Comparison of ENCODE assay signal across 8 mouse cellular contexts in the genomic region with DNA sequence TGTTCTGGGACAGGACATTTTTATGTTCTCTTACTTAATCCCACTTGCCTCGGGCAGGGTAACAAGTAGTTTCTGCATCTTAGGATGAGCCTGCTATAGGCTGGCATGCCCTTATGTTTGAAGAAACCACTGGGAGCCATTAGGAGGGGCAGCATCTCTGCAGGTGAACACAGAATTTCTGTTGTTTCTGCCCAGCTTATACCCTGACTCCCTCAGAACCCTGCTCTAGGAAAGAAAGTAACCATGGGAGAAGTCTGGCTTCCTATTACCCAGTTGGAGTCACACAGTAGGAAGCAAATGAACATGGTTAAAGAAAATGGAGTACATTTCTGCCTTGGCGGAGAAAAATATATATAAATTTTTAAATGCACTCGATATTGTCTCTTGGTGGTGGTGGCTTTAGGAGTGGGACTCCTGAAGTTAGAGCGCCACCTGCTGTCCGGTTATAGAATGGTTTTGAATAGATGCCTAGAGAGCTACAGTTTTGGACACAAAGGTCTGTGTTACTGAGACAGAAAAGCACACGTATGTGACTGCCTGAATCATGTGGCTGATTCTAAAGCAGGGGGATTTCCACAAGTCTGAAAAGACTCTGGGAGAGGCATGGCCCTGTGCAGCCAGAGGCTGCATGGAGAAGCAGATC. TPM values are rescaled to one million over a fixed set of nuclear protein-coding genes. Genes with fewer than 3 reads are reported as not detected.
DNase-seq lines count a peak whose midpoint lies in the region; ATAC-seq lines count a peak whose summit lies in the region.
"Had no signal": no experiment of that assay in that cellular context is flagged by ENCODE, and none has a peak within 500 bp of the region (broad histone marks: within the 10 kb centered on the region; RNA-seq: fewer than 3 reads in every experiment).

No protein-coding gene starts in this region.

- H3K27me3 ChIP-seq in midbrain, embryonic 13.5 days, result no peaks in the 10 kb centered on the region

- H3K36me3 ChIP-seq in midbrain, embryonic 13.5 days, result no peaks in the 10 kb centered on the region

- H3K9me3 ChIP-seq in midbrain, embryonic 13.5 days, result no peaks in the 10 kb centered on the region

- DNase-seq in adrenal gland, postnatal 25 days, result peak; percentile 82
- DNase-seq in embryo, embryonic 11 days, result peak; percentile 88
- peak; percentile 68 to 78 for DNase-seq in gastrocnemius, postnatal 4 days (ENCODE audit: low spot score in 2 of 2)
- peak; percentile 44 for DNase-seq in kidney, adult 11 months
- peak; percentile 89 to 92 for DNase-seq in left cerebral cortex, postnatal 14 days (ENCODE audit: low spot score in 2 of 2)
- peak; percentile 39 to 77 for DNase-seq in spleen, postnatal 4 days (ENCODE audit: low spot score in 2 of 2)

- H3K4me1 ChIP-seq in midbrain, embryonic 13.5 days (replicated peaks), result no peaks in the 10 kb centered on the region

- no peak overlapping the region for H3K4me2 ChIP-seq in midbrain, embryonic 13.5 days (replicated peaks)

- ATAC-seq in midbrain, embryonic 13.5 days, result peak; percentile 89

- H3K9ac ChIP-seq in midbrain, embryonic 13.5 days (replicated peaks), result no peak overlapping the region

- 22% methylated on average over 6 of the region's 6 CpGs for WGBS in midbrain, embryonic 13.5 days

- intact Hi-C loops in left cerebral cortex, postnatal 14 days (cut with DNase I), result loop anchor here (2.0 to 10.0 kb wide), 2 partner anchors 830 to 1006 kb away; no protein-coding TSS in a partner anchor

- H3K4me3 ChIP-seq in midbrain, embryonic 13.5 days (replicated peaks), result no peak overlapping the region

- no peak overlapping the region; the same call in 1 of the 2 replicates for H3K27ac ChIP-seq in midbrain, embryonic 13.5 days
- H3K27ac ChIP-seq: macrophage had no signal

RNA-seq across cellular contexts. Expression of a gene that starts 47.5 kb away (rescaled TPM):
- total RNA-seq in adrenal gland, postnatal 25 days (2021), result 0.33 and 1.0 TPM in 2 replicates
- total RNA-seq in gastrocnemius, postnatal 4 days (2021), result 1 to 10 TPM; 6.9 to 8.3 TPM
- total RNA-seq in left cerebral cortex, postnatal 14 days (2021), result not detected
- not detected in 2 replicates for polyA plus RNA-seq in midbrain, embryonic 13.5 days (2015; fragmentation: Nextera tagmentation; extraction: Ambion mirVana)
- polyA plus RNA-seq: macrophage had no signal
